Mouse (Mus musculus) C2C12 (cell line): ENCODE data around the gene Cdyl2. TPM values are rescaled to one million over a fixed set of nuclear protein-coding genes. Genes with fewer than 3 reads are reported as not detected.

ENCODE experiments used
- H3K27me3 ChIP-seq: one replicate; pipeline ENCODE4 v1.6.1; 2011; ENCODE audit not compliant: control insufficient read depth, insufficient read depth, insufficient read length
- H3K36me3 ChIP-seq: one replicate; pipeline ENCODE4 v1.6.1; 2011; ENCODE audit not compliant: control insufficient read depth, insufficient read depth
- H3K4me3 ChIP-seq: one replicate; pipeline ENCODE4 v1.5.1; 2011; ENCODE audit warnings: mild to moderate bottlenecking, control low read depth; ENCODE audit not compliant: poor library complexity, insufficient read depth, severe bottlenecking
- H3K79me2 ChIP-seq: one replicate; pipeline ENCODE4 v1.6.1; 2011; ENCODE audit not compliant: control insufficient read depth, insufficient read depth
- H3K79me3 ChIP-seq: one replicate; pipeline ENCODE4 v1.6.1; 2011; ENCODE audit warnings: low read depth, control low read depth
- H3ac ChIP-seq: one replicate; pipeline ENCODE3; 2011; ENCODE audit warnings: low read depth; ENCODE audit not compliant: control insufficient read depth, insufficient read length
- CEBPB ChIP-seq: IDR thresholded peaks from one replicate; pipeline ENCODE4 v1.6.1; 2011; ENCODE audit warnings: low read depth, mild to moderate bottlenecking, control low read depth, moderate library complexity
- CTCF ChIP-seq: IDR thresholded peaks from one replicate; pipeline ENCODE4 v1.5.1; 2011; ENCODE audit not compliant: control insufficient read depth, insufficient read depth, insufficient read length
- FOSL1 ChIP-seq: IDR thresholded peaks from one replicate; pipeline ENCODE4 v1.8.0; 2011; ENCODE audit warnings: mild to moderate bottlenecking, low read length; ENCODE audit not compliant: poor library complexity, insufficient read depth, severe bottlenecking
- MAX ChIP-seq: IDR thresholded peaks from one replicate; pipeline ENCODE4 v1.6.1; 2011; ENCODE audit warnings: mild to moderate bottlenecking, control low read depth
- MYOD1 ChIP-seq: IDR thresholded peaks from one replicate; pipeline ENCODE4 v1.6.1; 2011; ENCODE audit warnings: low read depth; ENCODE audit not compliant: control insufficient read depth, insufficient read length
- MYOG ChIP-seq: IDR thresholded peaks from one replicate; pipeline ENCODE4 v1.6.1; 2011; ENCODE audit not compliant: control insufficient read depth, insufficient read length; ENCODE audit errors: extremely low read depth
- USF1 ChIP-seq: IDR thresholded peaks from one replicate; pipeline ENCODE4 v1.6.1; 2011; ENCODE audit warnings: low read depth, mild to moderate bottlenecking, control low read depth, moderate library complexity
- polyA plus RNA-seq: library from polyadenylated mRNA; unstranded; fragments of >200 nt; fragmentation: generic; extraction: Trizol; gene quantifications from one replicate; pipeline ENCODE4 v1.2.1, GENCODE M21; 2012; ENCODE audit warnings: missing spikeins

Gene Cdyl2
- polyA plus RNA-seq, 1 experiment = 0.35 TPM

DNA sequence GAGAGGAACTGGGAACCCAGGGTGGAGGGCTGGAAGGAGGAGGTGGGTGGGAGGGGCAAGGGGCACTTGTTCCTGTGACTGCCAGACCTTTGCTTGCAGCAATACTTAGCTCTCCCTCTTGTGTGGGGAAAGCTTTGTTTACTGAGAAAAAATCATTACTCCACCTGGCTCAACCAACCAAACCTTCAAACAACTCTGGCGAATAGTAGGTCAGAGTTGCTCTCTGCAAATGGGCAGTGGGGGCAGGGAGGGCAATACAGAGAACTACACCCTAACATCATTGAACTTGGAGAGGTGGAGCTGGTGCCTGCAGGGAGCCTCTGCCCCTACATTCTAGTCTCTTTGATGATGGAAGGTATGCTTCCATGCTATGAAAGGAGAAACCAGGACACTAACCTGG is 192.7 kb downstream of the Cdyl2 start:
- Histone ChIP-seq H3K79me2 (no peaks in the 10 kb centered on the region), H3K4me3 (no peak overlapping the region), H3K36me3 (no peaks in the 10 kb centered on the region), H3K27me3 (no peaks in the 10 kb centered on the region), H3K79me3 (no peaks in the 10 kb centered on the region), H3ac (no peak overlapping the region)
- no peak for TF ChIP-seq CEBPB
- no peak for TF ChIP-seq CTCF
- no peak for TF ChIP-seq MYOD1
- TF ChIP-seq USF1 = no peak
- TF ChIP-seq FOSL1 = no peak
- no peak for TF ChIP-seq MAX
- no peak for TF ChIP-seq MYOG

- no peaks in the 10 kb centered on the region for H3K27me3 ChIP-seq
- no peaks in the 10 kb centered on the region for H3K36me3 ChIP-seq
- H3K79me3 ChIP-seq = no peaks in the 10 kb centered on the region
- no peak for TF ChIP-seq MYOD1
- TF ChIP-seq FOSL1 = no peak
- TF ChIP-seq CEBPB = no peak
- TF ChIP-seq USF1 = no peak
- TF ChIP-seq MAX = no peak
- TF ChIP-seq CTCF = no peak
- TF ChIP-seq MYOG = no peak
- no peak overlapping the region for H3K4me3 ChIP-seq
- H3K79me2 ChIP-seq = no peaks in the 10 kb centered on the region
- no peak overlapping the region for H3ac ChIP-seq
These were observed 194.0 kb downstream of the Cdyl2 start for GRCm38 (mm10) chr8:116538763-116539162.

DNA sequence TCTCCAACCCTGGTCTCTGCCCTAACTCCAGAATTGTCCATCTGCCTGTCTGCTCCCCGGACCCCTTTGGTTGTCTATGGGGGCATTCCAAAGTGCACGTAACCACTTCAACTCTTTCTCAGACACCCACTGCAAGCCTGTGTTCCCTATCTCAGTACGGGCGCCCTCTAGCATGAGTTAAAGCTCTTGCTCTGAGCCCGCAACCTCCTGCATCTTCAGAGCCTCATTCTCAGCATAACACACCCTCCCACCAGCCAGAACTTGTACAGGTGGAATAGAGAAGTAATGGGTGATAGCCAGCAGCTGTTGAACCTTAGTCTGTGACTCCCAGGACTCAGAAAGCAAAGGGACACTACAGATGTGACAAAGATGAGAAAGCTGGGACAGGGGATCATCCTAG is 196.0 kb downstream of the Cdyl2 start:
- H3K79me2 ChIP-seq = no peaks in the 10 kb centered on the region
- no peaks in the 10 kb centered on the region for H3K36me3 ChIP-seq
- no peaks in the 10 kb centered on the region for H3K27me3 ChIP-seq
- H3K4me3 ChIP-seq = no peak overlapping the region
- no peaks in the 10 kb centered on the region for H3K79me3 ChIP-seq
- H3ac ChIP-seq = no peak overlapping the region
- TF ChIP-seq MYOD1 = no peak
- TF ChIP-seq USF1 = no peak
- TF ChIP-seq CTCF = no peak
- no peak for TF ChIP-seq MYOG
- no peak for TF ChIP-seq CEBPB
- no peak for TF ChIP-seq FOSL1
- no peak for TF ChIP-seq MAX

- Histone ChIP-seq H3K79me2 (no peaks in the 10 kb centered on the region), H3K4me3 (no peak overlapping the region), H3K36me3 (no peaks in the 10 kb centered on the region), H3K79me3 (no peaks in the 10 kb centered on the region), H3ac (no peak overlapping the region), H3K27me3 (no peaks in the 10 kb centered on the region)
- TF ChIP-seq MAX (no peak), CTCF (no peak), CEBPB (no peak), FOSL1 (no peak), USF1 (no peak), MYOD1 (no peak), MYOG (no peak)
These were observed 199.7 kb downstream of the Cdyl2 start for GRCm38 (mm10) chr8:116533081-116533480.

DNA sequence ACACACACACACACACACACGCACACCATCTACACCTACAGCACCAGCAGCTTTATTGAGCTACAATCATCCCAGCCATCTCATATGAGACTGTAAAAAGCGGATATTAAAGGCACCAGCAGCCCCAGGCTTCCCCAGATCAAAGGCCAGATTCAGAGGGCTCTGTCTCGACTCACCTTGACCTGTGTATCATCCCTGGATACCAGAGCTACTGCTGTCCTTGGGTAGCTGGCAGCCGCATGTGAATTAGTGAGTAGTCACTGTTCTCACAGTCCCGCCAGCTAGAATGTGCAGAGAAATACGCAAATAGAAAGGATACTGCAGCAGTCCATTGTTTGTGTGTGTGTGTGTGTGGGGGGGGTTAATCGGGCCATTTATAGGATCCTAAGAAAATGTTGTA is 204.1 kb downstream of the Cdyl2 start:
- Histone ChIP-seq H3K36me3 (no peaks in the 10 kb centered on the region), H3K27me3 (no peaks in the 10 kb centered on the region), H3K79me2 (no peaks in the 10 kb centered on the region), H3K79me3 (no peaks in the 10 kb centered on the region), H3K4me3 (no peak overlapping the region), H3ac (no peak overlapping the region)
- TF ChIP-seq USF1 (no peak), MAX (no peak), MYOD1 (no peak)

DNA sequence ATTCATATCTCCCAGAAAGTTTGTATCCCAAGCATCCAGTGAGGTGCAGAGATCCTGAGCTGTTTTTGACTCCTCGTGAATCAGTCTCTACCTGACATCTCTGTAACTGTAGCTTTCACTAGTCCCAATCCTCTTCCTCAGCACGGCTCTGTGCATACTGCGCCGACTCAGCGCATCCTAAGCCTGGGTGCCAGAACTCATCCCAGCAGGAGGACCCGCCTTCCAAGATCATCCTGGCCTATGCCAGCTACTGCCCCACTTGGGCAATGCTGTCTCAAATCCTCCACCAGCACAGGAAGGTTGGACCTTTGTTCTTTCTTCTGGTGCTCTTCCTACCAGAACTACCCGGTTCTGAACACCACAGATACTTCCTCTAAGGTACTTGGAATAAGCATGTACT is 207.9 kb downstream of the Cdyl2 start:
- TF ChIP-seq MYOG = no peak
- no peak for TF ChIP-seq MAX
- no peak for TF ChIP-seq CEBPB
- no peak for TF ChIP-seq CTCF
- TF ChIP-seq MYOD1 = no peak
- no peak for TF ChIP-seq FOSL1
- TF ChIP-seq USF1 = no peak
- Histone ChIP-seq H3K79me3 (no peaks in the 10 kb centered on the region), H3ac (no peak overlapping the region), H3K4me3 (no peak overlapping the region), H3K79me2 (no peaks in the 10 kb centered on the region), H3K36me3 (no peaks in the 10 kb centered on the region), H3K27me3 (no peaks in the 10 kb centered on the region)

Other genes with a start within 250 kb of the Cdyl2 start
- not detected for gene Dynlrb2, start 228.0 kb downstream of the Cdyl2 start, polyA plus RNA-seq
- gene Cmc2, start 188.5 kb upstream of the Cdyl2 start, polyA plus RNA-seq = 55.1 TPM
- 22.0 TPM for gene Cenpn, start 188.7 kb upstream of the Cdyl2 start, polyA plus RNA-seq
- gene Atmin, start 210.4 kb upstream of the Cdyl2 start, polyA plus RNA-seq = 5.8 TPM
- 0.69 TPM for gene 1700030J22Rik, start 246.0 kb upstream of the Cdyl2 start, polyA plus RNA-seq